ENCODE assay signal across 8 mouse cellular contexts in the genomic region with DNA sequence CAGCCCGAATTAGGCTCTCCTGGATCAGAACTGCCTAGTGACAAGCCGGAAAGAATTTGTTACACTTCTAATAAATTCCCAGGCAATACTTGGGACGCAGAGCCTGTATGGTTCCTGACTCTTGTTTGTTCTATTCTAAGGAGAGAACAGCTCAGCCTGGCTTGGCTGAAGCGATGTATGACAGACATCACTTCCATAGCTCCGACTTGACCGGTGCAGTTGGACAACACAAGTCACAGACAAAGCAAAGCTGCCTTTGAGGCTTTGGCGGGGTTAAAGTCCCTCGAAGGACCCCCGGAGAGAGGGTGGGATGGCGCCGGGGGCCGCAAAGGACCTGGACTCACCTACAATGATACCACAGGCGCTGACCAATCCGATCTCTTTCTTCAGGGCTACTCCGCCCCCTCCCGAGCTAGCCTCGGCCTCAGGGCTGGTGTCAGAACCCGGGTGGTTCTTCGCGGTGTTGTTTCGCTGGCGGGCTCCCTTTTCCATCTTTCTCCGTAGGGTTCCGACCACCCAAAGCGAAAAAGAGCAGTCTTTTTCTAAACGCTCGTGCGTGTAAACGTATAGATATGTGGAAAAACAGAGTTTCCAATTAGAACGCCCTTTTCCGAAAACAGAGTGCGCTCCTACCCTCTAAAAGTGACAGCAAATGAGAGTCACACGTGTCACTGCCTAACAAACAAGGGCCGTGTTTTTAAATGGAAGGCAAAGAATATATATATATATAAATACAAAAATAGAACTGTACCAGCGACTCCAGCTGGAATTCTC. TPM values are rescaled to one million over a fixed set of nuclear protein-coding genes. Genes with fewer than 3 reads are reported as not detected.
DNase-seq lines count a peak whose midpoint lies in the region; ATAC-seq and TF ChIP-seq lines count a peak whose summit lies in the region.

No protein-coding gene starts in this region.

- H3K4me2 ChIP-seq in forebrain, embryonic 16.5 days (ENCODE audit: low read length), result peak overlapping the region; percentile 84
- H3K4me2 ChIP-seq in neural tube, embryonic 15.5 days, result peak overlapping the region; percentile 83

- H3K27ac ChIP-seq in forebrain, embryonic 16.5 days (ENCODE audit: low read length), result no peak overlapping the region; the same call in 1 of the 2 replicates
- peak overlapping the region; percentile 85 for H3K27ac ChIP-seq in neural tube, embryonic 15.5 days (replicated peaks)

- WGBS in forebrain, embryonic 16.5 days, result 1% methylated on average over 35 of the region's 35 CpGs
- WGBS in large intestine, adult 2 months, result 2% methylated on average over 35 of the region's 35 CpGs
- 3% methylated on average over 35 of the region's 35 CpGs for WGBS in lung, adult 2 months
- 3% methylated on average over 35 of the region's 35 CpGs for WGBS in neural tube, embryonic 15.5 days

- no peaks in the 10 kb centered on the region for H3K9me3 ChIP-seq in forebrain, embryonic 16.5 days (ENCODE audit: control insufficient read depth, low read length)
- no peaks in the 10 kb centered on the region for H3K9me3 ChIP-seq in neural tube, embryonic 15.5 days (replicated peaks)

- no peak for TF ChIP-seq POLR2A in lung, adult 2 months (IDR thresholded peaks at IDR 0.05; ENCODE audit: borderline replicate concordance, extremely low read depth, low read depth, low read length)

- peak overlapping the region; percentile 61 for H3K9ac ChIP-seq in forebrain, embryonic 16.5 days (replicated peaks; ENCODE audit: low read depth, low read length)
- H3K9ac ChIP-seq in neural tube, embryonic 15.5 days (replicated peaks), result peak overlapping the region; percentile 63

- intact Hi-C loops in heart, postnatal 36 days (cut with DNase I), result no loop called here

- H3K27me3 ChIP-seq in forebrain, embryonic 16.5 days (replicated peaks; ENCODE audit: control insufficient read depth, insufficient read depth, low read length), result peaks cover 5% of the 10 kb centered on the region; the same call in 1 of the 2 replicates
- no peaks in the 10 kb centered on the region; the same call in 1 of the 2 replicates for H3K27me3 ChIP-seq in neural tube, embryonic 15.5 days (replicated peaks)

- DNase-seq in MN1 (ENCODE audit: low spot score), result peak; percentile 50
- DNase-seq in heart, postnatal 36 days, result peak; percentile 49 to 68
- peak; percentile 22 for DNase-seq in large intestine, adult 2 months (ENCODE audit: low read depth, low spot score)
- DNase-seq in lung, adult 2 months, result peak; percentile 52
- no peak for DNase-seq in adipocyte (ENCODE audit: low spot score)

- peak overlapping the region; percentile 60 for H3K4me3 ChIP-seq in forebrain, embryonic 16.5 days (replicated peaks; ENCODE audit: low read length)
- peak overlapping the region; percentile 40 for H3K4me3 ChIP-seq in lung, adult 2 months (replicated peaks; ENCODE audit: extremely low read depth, low read depth, low read length)
- H3K4me3 ChIP-seq in neural tube, embryonic 15.5 days (replicated peaks), result peak overlapping the region; percentile 61

- H3K36me3 ChIP-seq in forebrain, embryonic 16.5 days (ENCODE audit: control insufficient read depth, insufficient read depth), result no peaks in the 10 kb centered on the region
- no peaks in the 10 kb centered on the region for H3K36me3 ChIP-seq in neural tube, embryonic 15.5 days

- ATAC-seq in cerebellum, adult (ENCODE audit: insufficient number of reproducible peaks, low FRiP score, low TSS enrichment), result peak; percentile 84
- ATAC-seq in forebrain, embryonic 16.5 days, result peak; percentile 62
- ATAC-seq in neural tube, embryonic 15.5 days (ENCODE audit: low FRiP score), result peak; percentile 93

- peaks cover 7% of the 10 kb centered on the region; the same call in 1 of the 2 replicates for H3K4me1 ChIP-seq in forebrain, embryonic 16.5 days (replicated peaks; ENCODE audit: control insufficient read depth, insufficient read depth, low read length)
- no peaks in the 10 kb centered on the region for H3K4me1 ChIP-seq in lung, adult 2 months (ENCODE audit: control insufficient read depth, insufficient read depth, low read length)
- H3K4me1 ChIP-seq in neural tube, embryonic 15.5 days, result peaks cover 23% of the 10 kb centered on the region

- no peak for TF ChIP-seq CTCF in lung, adult 2 months (IDR thresholded peaks at IDR 0.05; ENCODE audit: insufficient read depth, low read length)

RNA-seq across cellular contexts. Expression of gene Slc7a8, which starts 0.7 kb away (rescaled TPM):
- 8.7 and 8.9 TPM in 2 replicates for polyA plus RNA-seq in forebrain, embryonic 16.5 days (2015; fragmentation: Nextera tagmentation; extraction: Ambion mirVana)
- 1 to 10 TPM; 2.6 to 3.1 TPM for total RNA-seq in heart, postnatal 36 days (2021)
- 36.1 and 135 TPM in 2 replicates for polyA plus RNA-seq in large intestine, adult 2 months (2012; rRNA removed)
- polyA plus RNA-seq in lung, adult 2 months (2012; rRNA removed), result 2.9 and 4.0 TPM in 2 replicates
- polyA plus RNA-seq in neural tube, embryonic 15.5 days (2015; fragmentation: Nextera tagmentation; extraction: Ambion mirVana), result 6.1 and 8.1 TPM in 2 replicates

RNA-seq across cellular contexts. Expression of gene Rnf212b, which starts 32.9 kb away (rescaled TPM):
- polyA plus RNA-seq in forebrain, embryonic 16.5 days (2015; fragmentation: Nextera tagmentation; extraction: Ambion mirVana), result not detected in 2 replicates
- not detected for total RNA-seq in heart, postnatal 36 days (2021)
- not detected in 2 replicates for polyA plus RNA-seq in large intestine, adult 2 months (2012; rRNA removed)
- not detected in 2 replicates for polyA plus RNA-seq in lung, adult 2 months (2012; rRNA removed)
- 0.19 TPM in 1 of 2 replicates, not detected in the other for polyA plus RNA-seq in neural tube, embryonic 15.5 days (2015; fragmentation: Nextera tagmentation; extraction: Ambion mirVana)
